Mouse (Mus musculus) ES-E14 (cell line): ENCODE measurements around the gene Gpr26. TPM values are rescaled to one million over a fixed set of nuclear protein-coding genes. Genes with fewer than 3 reads are reported as not detected.

Experiments
- DNase-seq: peaks from one replicate; pipeline ENCODE4 v3.0.0-alpha.2; 2013; ENCODE audit warnings: low read depth, low spot score
- H3K27ac ChIP-seq: 2 replicates; pipeline ENCODE4 v1.5.1; 2012; ENCODE audit warnings: low read depth, mild to moderate bottlenecking, low read length, moderate library complexity, mixed read lengths; ENCODE audit not compliant: poor library complexity, insufficient read depth, severe bottlenecking
- H3K36me3 ChIP-seq: 2 replicates; pipeline ENCODE4 v1.6.1; 2012; ENCODE audit warnings: mild to moderate bottlenecking, low read length, moderate library complexity, mixed read lengths; ENCODE audit not compliant: control insufficient read depth, poor library complexity, insufficient read depth, severe bottlenecking
- H3K4me1 ChIP-seq, 2 experiments: fragments of 150-350 bp in 1 of 2; sonication (generic) in 1 of 2; 2 replicates each; pipeline ENCODE4 v1.6.1; 2012; ENCODE audit warnings: low read length in 2 of 2, mild to moderate bottlenecking in 1 of 2, mixed read lengths in 1 of 2; ENCODE audit not compliant: control insufficient read depth in 2 of 2, insufficient read depth in 2 of 2, poor library complexity in 1 of 2
- H3K4me3 ChIP-seq, 2 experiments: fragments of 150-350 bp in 1 of 2; sonication (generic) in 1 of 2; 2 replicates each; pipeline ENCODE4 v1.5.1; 2012; ENCODE audit warnings: low read length in 2 of 2, low read depth in 1 of 2, mild to moderate bottlenecking in 1 of 2, mixed read lengths in 1 of 2; ENCODE audit not compliant: insufficient read depth in 1 of 2, poor library complexity in 1 of 2, severe bottlenecking in 1 of 2
- H3K9ac ChIP-seq: 2 replicates; pipeline ENCODE4 v1.6.1; 2012; ENCODE audit warnings: low read depth, mild to moderate bottlenecking, low read length, mixed read lengths; ENCODE audit not compliant: poor library complexity, insufficient read depth, severe bottlenecking
- H3K9me3 ChIP-seq: fragments of 150-350 bp; sonication (generic); 2 replicates; pipeline ENCODE4 v1.6.1; 2012; ENCODE audit warnings: low read depth, mild to moderate bottlenecking, low read length; ENCODE audit not compliant: control insufficient read depth, insufficient read depth
- CHD2 ChIP-seq: IDR thresholded peaks from 2 replicates; pipeline ENCODE4 v1.6.1; 2014; ENCODE audit warnings: mild to moderate bottlenecking, low read depth, low read length, inconsistent platforms
- HCFC1 ChIP-seq: IDR thresholded peaks from 2 replicates; pipeline ENCODE4 v1.6.1; 2012; ENCODE audit warnings: low read length, inconsistent platforms, borderline replicate concordance; ENCODE audit not compliant: insufficient read depth
- MAFK ChIP-seq: IDR thresholded peaks from 2 replicates; pipeline ENCODE4 v1.6.1; 2014; ENCODE audit warnings: mild to moderate bottlenecking, low read depth, low read length, inconsistent platforms; ENCODE audit not compliant: insufficient read depth
- ZC3H11A ChIP-seq: IDR thresholded peaks from 2 replicates; pipeline ENCODE4 v1.6.1; 2012; ENCODE audit warnings: low read depth, mild to moderate bottlenecking, inconsistent platforms, low read length, borderline replicate concordance
- ZNF384 ChIP-seq: IDR thresholded peaks from 2 replicates; pipeline ENCODE4 v1.6.1; 2012; ENCODE audit warnings: low read depth, low read length, inconsistent platforms
- in situ Hi-C, 2 experiments: fragments of 600-800 bp; cut with MboI; formaldehyde crosslinking; loops; one replicate each; pipeline ENCODE4 v1.15.1; 2025; ENCODE audit warnings: low sequenced_read_pairs in 2 of 2, inconsistent platforms in 1 of 2; ENCODE audit not compliant: unreplicated experiment in 2 of 2
- total RNA-seq: library from RNA; depleted of rRNA; stranded (reverse); fragments of 300-350 nt; gene quantifications from 2 replicates; pipeline ENCODE4 v1.2.3, GENCODE M21; 2012

Gpr26 gene
- total RNA-seq, 1 experiment: 0.04 TPM

DNA sequence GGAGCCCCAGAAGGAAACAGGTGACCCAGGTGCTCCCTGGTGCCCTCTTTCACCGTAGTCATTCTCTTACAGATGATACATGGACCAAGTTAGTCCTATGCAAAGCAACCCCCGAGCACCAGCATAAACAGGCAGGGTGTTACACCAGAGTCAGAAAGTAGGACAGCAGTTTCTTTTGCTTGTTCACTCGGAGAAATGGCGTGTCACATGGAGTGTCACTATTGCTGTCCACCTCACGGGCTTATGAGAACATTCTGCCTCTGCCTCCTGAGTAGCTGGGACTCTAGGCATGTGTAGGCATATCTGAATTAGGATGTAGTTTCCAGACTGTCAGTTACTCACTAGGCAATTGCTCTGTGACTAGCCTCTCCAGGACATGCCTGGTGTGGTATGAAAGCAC is 47.7 kb downstream of the Gpr26 start:
- in situ Hi-C loops: no loop called here
- no peak overlapping the region for H3K9ac ChIP-seq
- no peaks in the 10 kb centered on the region for H3K4me1 ChIP-seq
- DNase-seq: no peak
- no peak for TF ChIP-seq ZC3H11A
- TF ChIP-seq MAFK: no peak
- no peak for TF ChIP-seq CHD2
- no peak for TF ChIP-seq ZNF384
- no peak for TF ChIP-seq HCFC1
- no peaks in the 10 kb centered on the region; the same call in 1 of the 2 replicates for H3K36me3 ChIP-seq
- no peaks in the 10 kb centered on the region for H3K9me3 ChIP-seq
- H3K4me3 ChIP-seq: no peak overlapping the region
- no peak overlapping the region for H3K27ac ChIP-seq

- in situ Hi-C loops: no loop called here
- peak; percentile 47 for DNase-seq
- TF ChIP-seq CHD2 (no peak), MAFK (no peak), ZNF384 (no peak), HCFC1 (no peak), ZC3H11A (no peak)
- H3K9ac ChIP-seq: no peak overlapping the region
- H3K4me3 ChIP-seq: no peak overlapping the region
- no peaks in the 10 kb centered on the region for H3K4me1 ChIP-seq
- H3K9me3 ChIP-seq: no peaks in the 10 kb centered on the region
- no peak overlapping the region for H3K27ac ChIP-seq
- H3K36me3 ChIP-seq: no peaks in the 10 kb centered on the region; the same call in 1 of the 2 replicates
Observed at GRCm38 (mm10) chr7:132015193-132015592, 48.9 kb downstream of the Gpr26 start.

DNA sequence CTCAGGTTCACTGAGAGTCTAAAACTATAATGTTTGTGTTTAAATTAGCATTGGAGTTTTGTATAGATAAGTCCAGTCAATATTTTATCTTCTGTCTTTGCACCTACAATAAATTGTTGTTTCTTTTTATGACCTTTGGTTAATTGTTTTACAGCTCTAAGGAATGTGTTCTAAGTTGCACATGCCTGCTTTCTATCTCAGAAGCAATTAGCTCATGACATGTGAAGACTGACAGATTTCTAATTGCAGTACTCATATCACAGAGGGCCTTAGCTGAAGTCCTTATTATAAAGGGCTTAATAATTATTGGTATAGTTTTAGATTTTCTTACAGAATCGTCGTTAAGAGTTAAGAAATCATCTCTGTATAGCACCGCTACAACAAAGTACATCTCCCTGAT is 49.7 kb downstream of the Gpr26 start:
- no peak for DNase-seq
- H3K4me1 ChIP-seq: no peaks in the 10 kb centered on the region
- no peak overlapping the region for H3K4me3 ChIP-seq
- no peaks in the 10 kb centered on the region for H3K9me3 ChIP-seq
- no peaks in the 10 kb centered on the region; the same call in 1 of the 2 replicates for H3K36me3 ChIP-seq
- no peak overlapping the region for H3K27ac ChIP-seq
- no peak overlapping the region for H3K9ac ChIP-seq
- TF ChIP-seq MAFK: no peak
- no peak for TF ChIP-seq HCFC1
- TF ChIP-seq ZNF384: no peak
- no peak for TF ChIP-seq ZC3H11A
- no peak for TF ChIP-seq CHD2
- in situ Hi-C loops: no loop called here

DNA sequence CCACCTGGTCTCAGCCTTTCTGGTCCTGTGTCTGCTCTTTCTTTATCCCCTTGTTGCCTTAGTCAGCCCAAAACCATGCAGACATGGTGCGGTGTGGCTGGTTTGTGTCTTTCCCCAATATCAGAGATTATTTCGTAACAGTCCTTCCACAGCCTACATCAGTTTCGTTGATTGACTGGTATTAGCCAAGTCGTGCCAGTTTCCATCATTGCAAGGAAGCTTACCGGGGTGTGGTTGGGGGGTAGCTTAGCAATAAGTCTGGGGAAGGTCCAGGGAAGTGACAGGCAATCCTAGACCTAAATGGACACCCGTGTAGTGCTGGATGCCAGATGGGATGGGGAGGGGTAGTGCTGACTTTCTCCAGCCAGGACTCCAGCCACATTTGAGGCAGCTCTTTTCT is 59.3 kb downstream of the Gpr26 start:
- no peak overlapping the region for H3K27ac ChIP-seq
- DNase-seq: no peak
- in situ Hi-C loops: no loop called here
- no peak overlapping the region for H3K9ac ChIP-seq
- TF ChIP-seq HCFC1: no peak
- no peak for TF ChIP-seq ZNF384
- TF ChIP-seq MAFK: no peak
- TF ChIP-seq ZC3H11A: no peak
- no peak for TF ChIP-seq CHD2
- H3K9me3 ChIP-seq: no peaks in the 10 kb centered on the region
- no peak overlapping the region for H3K4me3 ChIP-seq
- H3K36me3 ChIP-seq: no peaks in the 10 kb centered on the region
- H3K4me1 ChIP-seq: peaks cover 0 to 6% of the 10 kb centered on the region in 2 experiments; a peak in 1 of 4 replicates

GRCm38 (mm10) chr7:132026671-132027070 is 60.4 kb downstream of the Gpr26 start:
- TF ChIP-seq MAFK (no peak), HCFC1 (no peak), CHD2 (no peak), ZC3H11A (no peak), ZNF384 (no peak)
- Histone ChIP-seq H3K9me3 (no peaks in the 10 kb centered on the region), H3K4me1 (peaks cover 0 to 6% of the 10 kb centered on the region in 2 experiments; a peak in 1 of 4 replicates), H3K27ac (no peak overlapping the region), H3K9ac (no peak overlapping the region), H3K36me3 (no peaks in the 10 kb centered on the region), H3K4me3 (no peak overlapping the region)
- in situ Hi-C loops: no loop called here
- no peak for DNase-seq
